Mouse (Mus musculus): ENCODE results near the gene Clec3b. TPM values are rescaled to one million over a fixed set of nuclear protein-coding genes. Genes with fewer than 3 reads are reported as not detected.

Clec3b gene
- polyA plus RNA-seq, 1 experiment from 2014 or later, result not detected

Other genes starting within 250 kb of the Clec3b start
- 33.6 and 35.4 TPM in 2 replicates for gene Zfp105, start 227.9 kb upstream of the Clec3b start, polyA plus RNA-seq (2014; fragmentation: Nextera tagmentation; extraction: Ambion mirVana)
- 32.3 and 33.5 TPM in 2 replicates for gene 1110059G10Rik, start 199.9 kb upstream of the Clec3b start, polyA plus RNA-seq (2014; fragmentation: Nextera tagmentation; extraction: Ambion mirVana)
- gene Kif15, start 199.9 kb upstream of the Clec3b start, polyA plus RNA-seq (2014; fragmentation: Nextera tagmentation; extraction: Ambion mirVana), result 71.1 and 81.9 TPM in 2 replicates
- gene Tmem42, start 129.6 kb upstream of the Clec3b start, polyA plus RNA-seq (2014; fragmentation: Nextera tagmentation; extraction: Ambion mirVana), result 12.5 TPM in 2 replicates
- 0.41 and 0.43 TPM in 2 replicates for gene Tgm4, start 116.2 kb upstream of the Clec3b start, polyA plus RNA-seq (2014; fragmentation: Nextera tagmentation; extraction: Ambion mirVana)
- gene Zdhhc3, start 37.7 kb upstream of the Clec3b start, polyA plus RNA-seq (2014; fragmentation: Nextera tagmentation; extraction: Ambion mirVana), result 47.5 and 51.8 TPM in 2 replicates
- 104 and 109 TPM in 2 replicates for gene Exosc7, start 37.7 kb upstream of the Clec3b start, polyA plus RNA-seq (2014; fragmentation: Nextera tagmentation; extraction: Ambion mirVana)
- 2.5 and 2.7 TPM in 2 replicates for gene Cdcp1, start 65.1 kb downstream of the Clec3b start, polyA plus RNA-seq (2014; fragmentation: Nextera tagmentation; extraction: Ambion mirVana)
- 4.4 and 5.4 TPM in 2 replicates for gene Tmem158, start 109.8 kb downstream of the Clec3b start, polyA plus RNA-seq (2014; fragmentation: Nextera tagmentation; extraction: Ambion mirVana)
- 934 and 1,018 TPM in 2 replicates for gene Lars2, start 216.0 kb downstream of the Clec3b start, polyA plus RNA-seq (2014; fragmentation: Nextera tagmentation; extraction: Ambion mirVana)